Mouse (Mus musculus) spleen, adult 12 weeks (tissue): ENCODE measurements around the gene Tmem260.

ENCODE experiments used
- DNase-seq: peaks from one replicate; pipeline ENCODE4 v3.0.0; 2022; ENCODE audit warnings: low spot score

Tmem260 gene

DNA sequence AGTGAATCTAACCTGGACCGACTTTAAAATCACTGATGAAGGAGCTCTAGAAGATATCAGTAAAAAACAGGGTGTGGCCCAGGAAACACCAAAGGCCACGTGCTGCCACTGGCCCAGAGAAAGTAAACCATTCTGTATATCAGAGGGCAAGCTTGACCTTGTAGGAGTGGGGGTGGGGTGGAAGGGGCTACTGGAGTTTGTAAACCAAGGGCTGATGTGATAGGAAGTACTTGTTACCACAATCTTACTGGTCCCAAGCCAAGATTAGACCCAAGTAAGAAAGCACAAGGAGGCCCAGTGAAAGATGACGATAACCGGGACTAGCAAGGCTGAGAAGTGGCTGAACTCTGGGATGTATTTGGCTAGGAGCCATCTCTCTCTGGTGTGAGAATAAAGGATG, 113.1 kb downstream of the Tmem260 start:
- DNase-seq = no peak

DNA sequence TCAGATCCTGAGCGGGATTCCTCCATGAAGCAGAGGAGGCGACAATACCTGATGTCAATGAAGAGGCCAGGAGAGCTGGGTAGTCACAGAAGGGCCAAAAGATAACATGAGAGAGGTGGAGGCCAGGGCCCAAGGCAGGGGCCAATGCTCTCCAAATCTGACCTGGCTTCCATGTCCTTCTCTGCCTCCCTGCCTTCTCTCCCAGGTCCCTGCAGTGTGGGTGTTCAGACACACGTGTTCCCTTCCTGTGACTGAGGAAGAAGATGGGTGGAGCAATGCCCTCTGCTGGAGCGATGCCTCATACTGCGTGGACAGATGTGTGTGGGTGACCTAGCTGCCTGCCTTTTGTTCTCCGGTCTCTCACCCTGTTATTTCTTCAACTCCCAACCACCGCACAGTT, 113.8 kb downstream of the Tmem260 start:
- DNase-seq = no peak

DNA sequence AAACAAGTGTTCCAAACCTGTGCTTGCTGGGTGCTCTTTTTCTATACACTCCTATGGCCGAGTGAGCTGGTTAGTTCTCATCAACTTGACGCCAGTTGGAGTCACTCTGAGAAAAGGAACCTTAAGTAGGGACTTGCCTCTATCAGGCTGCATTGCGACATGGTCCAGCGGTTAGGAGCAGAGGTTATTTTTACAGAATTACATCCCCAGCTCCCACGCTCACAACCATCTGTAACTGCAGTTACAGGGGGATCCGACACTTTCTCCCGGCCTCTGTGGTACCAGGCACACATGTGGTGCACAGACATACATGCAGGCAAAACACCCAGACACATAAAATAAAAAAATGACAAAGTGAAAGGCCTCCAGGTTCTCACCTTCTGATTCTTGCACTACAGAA, 120.7 kb downstream of the Tmem260 start:
- no peak for DNase-seq
